Mouse (Mus musculus): ENCODE results near the gene Shmt2. TPM values are rescaled to one million over a fixed set of nuclear protein-coding genes. Genes with fewer than 3 reads are reported as not detected.

Gene Shmt2
- polyA plus RNA-seq, 1 experiment from 2014 or later: 45.0 TPM

DNA sequence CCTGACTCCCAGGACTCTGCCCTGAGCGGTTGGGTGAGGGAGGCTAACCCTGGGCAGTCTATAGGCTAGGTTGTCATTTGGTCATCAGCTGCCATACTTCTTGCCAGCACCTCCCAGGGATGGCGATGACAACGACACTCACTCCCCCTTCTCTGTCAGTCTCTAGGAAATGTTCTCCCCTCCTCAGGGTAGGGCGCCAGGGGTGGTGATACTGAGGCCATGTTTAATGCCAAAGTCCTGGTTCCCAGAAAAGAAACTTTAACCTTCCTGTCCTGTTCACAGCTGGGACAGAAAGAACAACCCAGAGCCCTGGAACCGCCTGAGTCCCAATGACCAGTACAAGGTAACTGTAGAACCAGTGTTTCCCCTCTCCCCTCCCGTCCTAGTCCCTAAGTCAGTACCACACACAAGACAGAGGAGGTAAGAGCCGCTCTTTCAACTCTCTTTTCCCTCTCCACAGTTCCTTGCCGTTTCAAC, 6.2 kb downstream of the Shmt2 start:
- Histone ChIP-seq H3K4me2 (ENCODE audit: low read length) (no peak overlapping the region), H3K36me3 (ENCODE audit: control insufficient read depth, insufficient read depth, low read length) (peaks cover 4% of the 10 kb centered on the region; the same call in 1 of the 2 replicates), H3K9me3 (replicated peaks; ENCODE audit: control insufficient read depth, low read length, poor library complexity, severe bottlenecking) (no peaks in the 10 kb centered on the region), H3K27me3 (ENCODE audit: control insufficient read depth, insufficient read depth, low read depth, low read length) (peaks cover 6% of the 10 kb centered on the region), H3K4me3 (ENCODE audit: low read depth, low read length) (no peak overlapping the region), H3K27ac (ENCODE audit: low read length) (no peak overlapping the region), H3K9ac (ENCODE audit: low read depth, low read length) (no peak overlapping the region), H3K4me1 (ENCODE audit: control insufficient read depth, insufficient read depth, low read length) (peaks cover 41% of the 10 kb centered on the region)
- no peak for ATAC-seq
- 23% methylated on average over 8 of the region's 8 CpGs for WGBS

DNA sequence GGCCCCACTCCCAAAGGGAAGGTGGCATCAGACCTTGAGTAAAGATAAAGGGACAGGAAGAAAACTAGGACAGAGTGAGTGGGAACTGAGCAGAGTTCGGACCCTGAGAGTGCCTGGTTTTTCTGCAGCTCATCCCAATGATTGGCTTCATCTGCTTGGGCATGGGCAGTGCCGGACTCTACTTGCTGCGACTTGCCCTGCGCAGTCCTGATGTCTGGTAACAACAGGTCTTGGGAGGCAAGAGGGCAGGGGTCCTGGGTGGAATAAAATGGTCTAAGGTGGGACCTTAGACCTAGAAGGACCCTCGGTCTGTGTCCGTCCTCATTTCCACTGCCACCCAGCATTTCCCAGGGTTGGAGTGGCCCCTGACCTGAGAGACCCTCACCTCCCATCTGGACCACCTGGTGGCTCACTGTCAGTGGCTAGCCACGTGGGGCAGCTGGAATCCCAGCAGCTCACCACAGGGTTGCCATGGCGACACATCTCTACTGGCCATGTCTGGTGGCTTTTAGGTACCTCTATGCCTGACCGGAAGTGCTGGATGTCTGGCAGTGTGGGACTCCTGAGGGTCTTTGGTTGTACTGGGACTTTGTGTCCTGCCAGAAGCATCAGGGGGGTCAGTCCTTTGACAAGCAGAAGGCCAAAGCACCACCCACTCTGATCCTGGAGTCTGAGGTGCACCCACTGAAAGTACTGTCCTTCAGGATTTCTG, 6.8 kb downstream of the Shmt2 start:
- Histone ChIP-seq H3K4me3 (ENCODE audit: low read depth, low read length) (0 out of 2 replicates have a peak overlapping the region, but pooled peaks have one; percentile 5), H3K36me3 (ENCODE audit: control insufficient read depth, insufficient read depth, low read length) (peaks cover 4% of the 10 kb centered on the region; the same call in 1 of the 2 replicates), H3K27me3 (ENCODE audit: control insufficient read depth, insufficient read depth, low read depth, low read length) (peaks cover 6% of the 10 kb centered on the region), H3K9me3 (replicated peaks; ENCODE audit: control insufficient read depth, low read length, poor library complexity, severe bottlenecking) (no peaks in the 10 kb centered on the region), H3K27ac (ENCODE audit: low read length) (no peak overlapping the region), H3K4me2 (ENCODE audit: low read length) (no peak overlapping the region), H3K4me1 (ENCODE audit: control insufficient read depth, insufficient read depth, low read length) (peaks cover 44% of the 10 kb centered on the region), H3K9ac (ENCODE audit: low read depth, low read length) (no peak overlapping the region)
- 25% methylated on average over 9 of the region's 9 CpGs for WGBS
- no peak for ATAC-seq

DNA sequence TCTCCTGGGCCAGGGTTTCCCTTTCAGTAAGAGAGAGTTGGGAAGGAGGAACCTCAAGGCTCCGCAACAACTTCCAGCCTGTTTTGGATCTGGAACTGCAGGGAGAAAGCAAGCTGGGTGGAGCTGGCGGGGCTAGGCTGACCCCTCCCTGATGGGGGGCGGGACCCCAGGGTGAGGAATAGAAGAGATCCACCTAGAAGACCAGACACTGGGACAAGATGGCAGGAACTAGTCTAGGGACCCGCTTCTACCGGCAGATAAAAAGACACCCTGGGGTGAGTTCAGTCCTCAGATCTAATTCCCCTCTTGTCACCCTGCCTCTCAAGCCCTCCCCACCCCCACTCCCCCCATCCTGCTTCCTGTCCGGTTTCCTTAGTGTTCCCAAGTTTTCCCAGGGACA, 7.5 kb downstream of the Shmt2 start, which contains the start of gene Ndufa4l2:
Gene Ndufa4l2, plus strand, starts transcription at position 204 of the 400 bp plus-strand sequence.
- no peak for ATAC-seq
- Histone ChIP-seq H3K27ac (ENCODE audit: low read length) (no peak within 1 kb of the TSS; the same call in 1 of the 2 replicates), H3K9me3 (replicated peaks; ENCODE audit: control insufficient read depth, low read length, poor library complexity, severe bottlenecking) (no peaks in the 10 kb centered on the region), H3K4me3 (ENCODE audit: low read depth, low read length) (peak within 1 kb of the TSS; percentile 5), H3K9ac (ENCODE audit: low read depth, low read length) (peak within 1 kb of the TSS; percentile 38; the same call in 1 of the 2 replicates), H3K27me3 (ENCODE audit: control insufficient read depth, insufficient read depth, low read depth, low read length) (peaks cover 6% of the 10 kb centered on the region), H3K4me2 (ENCODE audit: low read length) (peak within 1 kb of the TSS; percentile 96), H3K4me1 (ENCODE audit: control insufficient read depth, insufficient read depth, low read length) (peaks cover 50% of the 10 kb centered on the region), H3K36me3 (ENCODE audit: control insufficient read depth, insufficient read depth, low read length) (peaks cover 4% of the 10 kb centered on the region; the same call in 1 of the 2 replicates)
- 13% methylated on average over 6 of the region's 6 CpGs for WGBS

DNA sequence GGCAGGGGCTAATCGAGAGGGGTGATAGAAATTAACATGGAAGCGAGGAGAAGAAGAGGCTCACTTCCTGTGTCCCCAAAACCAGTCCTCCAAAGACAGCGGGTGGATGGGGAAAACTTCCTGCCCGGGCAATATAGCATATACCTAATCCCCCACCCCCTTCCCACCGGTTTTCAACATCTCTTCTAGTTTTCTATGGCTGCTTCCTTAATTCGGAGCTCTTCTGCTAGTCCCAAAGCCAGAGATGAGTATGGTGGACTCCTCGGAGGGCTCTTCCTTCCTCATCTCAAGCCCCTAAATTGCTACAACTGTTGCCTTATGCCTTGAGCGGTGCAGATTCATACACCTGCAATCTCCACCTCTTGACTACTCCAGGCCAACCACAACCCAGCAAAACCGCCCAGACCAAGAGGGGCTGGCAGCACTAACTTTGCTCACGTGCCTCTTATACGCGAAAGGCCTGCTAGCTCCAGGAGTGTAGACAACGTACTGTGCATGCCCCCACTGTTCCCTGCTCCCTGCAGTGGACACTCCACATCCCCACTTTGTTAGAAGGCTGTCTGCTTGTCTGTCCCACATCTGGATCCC, 8.0 kb downstream of the Shmt2 start:
- Histone ChIP-seq H3K4me2 (ENCODE audit: low read length) (peak overlapping the region; percentile 96), H3K36me3 (ENCODE audit: control insufficient read depth, insufficient read depth, low read length) (peaks cover 4% of the 10 kb centered on the region; the same call in 1 of the 2 replicates), H3K27ac (ENCODE audit: low read length) (no peak overlapping the region), H3K4me1 (ENCODE audit: control insufficient read depth, insufficient read depth, low read length) (peaks cover 54% of the 10 kb centered on the region), H3K9ac (ENCODE audit: low read depth, low read length) (peak overlapping the region; percentile 38; the same call in 1 of the 2 replicates), H3K4me3 (ENCODE audit: low read depth, low read length) (no peak overlapping the region), H3K27me3 (ENCODE audit: control insufficient read depth, insufficient read depth, low read depth, low read length) (peaks cover 6% of the 10 kb centered on the region), H3K9me3 (replicated peaks; ENCODE audit: control insufficient read depth, low read length, poor library complexity, severe bottlenecking) (no peaks in the 10 kb centered on the region)
- WGBS: 15% methylated on average over 13 of the region's 13 CpGs
- ATAC-seq: no peak

DNA sequence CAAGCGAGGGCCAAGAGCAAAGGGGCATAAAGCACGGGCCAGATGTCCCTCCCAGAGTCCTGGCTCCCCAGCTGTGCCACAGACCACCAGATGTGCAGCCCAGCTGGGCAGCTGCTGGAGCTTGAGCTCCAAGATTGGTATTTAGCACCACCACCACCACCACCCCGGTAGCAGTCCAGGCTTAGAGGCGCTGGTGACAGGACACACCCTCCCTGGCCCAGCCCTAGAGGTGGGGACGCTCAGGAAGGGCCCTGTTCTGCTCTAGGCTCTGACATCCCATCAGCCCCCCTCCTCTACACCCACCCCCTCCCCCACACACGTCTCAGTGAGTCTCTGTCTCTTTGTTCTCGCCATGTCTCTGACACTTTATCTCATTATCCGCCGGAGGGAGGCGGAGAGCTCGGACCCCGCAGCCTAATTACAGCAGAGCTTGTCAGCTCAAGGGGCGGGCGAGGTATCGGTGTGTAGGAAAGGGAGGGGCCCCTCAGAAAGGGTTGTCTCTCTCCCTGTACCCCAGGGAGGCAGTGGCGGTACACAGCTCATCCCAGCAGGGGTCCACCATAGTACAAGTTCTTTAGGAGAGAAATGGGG, 8.6 kb downstream of the Shmt2 start:
- no peaks in the 10 kb centered on the region for H3K9me3 ChIP-seq (replicated peaks; ENCODE audit: control insufficient read depth, low read length, poor library complexity, severe bottlenecking)
- peaks cover 4% of the 10 kb centered on the region; the same call in 1 of the 2 replicates for H3K36me3 ChIP-seq (ENCODE audit: control insufficient read depth, insufficient read depth, low read length)
- H3K4me2 ChIP-seq (ENCODE audit: low read length): peak overlapping the region; percentile 96
- no peak for ATAC-seq
- 3% methylated on average over 16 of the region's 16 CpGs for WGBS
- H3K9ac ChIP-seq (ENCODE audit: low read depth, low read length): peak overlapping the region; percentile 38
- peaks cover 6% of the 10 kb centered on the region for H3K27me3 ChIP-seq (ENCODE audit: control insufficient read depth, insufficient read depth, low read depth, low read length)
- peaks cover 56% of the 10 kb centered on the region for H3K4me1 ChIP-seq (ENCODE audit: control insufficient read depth, insufficient read depth, low read length)
- peak overlapping the region; percentile 5 for H3K4me3 ChIP-seq (ENCODE audit: low read depth, low read length)
- H3K27ac ChIP-seq (ENCODE audit: low read length): peak overlapping the region; percentile 82

DNA sequence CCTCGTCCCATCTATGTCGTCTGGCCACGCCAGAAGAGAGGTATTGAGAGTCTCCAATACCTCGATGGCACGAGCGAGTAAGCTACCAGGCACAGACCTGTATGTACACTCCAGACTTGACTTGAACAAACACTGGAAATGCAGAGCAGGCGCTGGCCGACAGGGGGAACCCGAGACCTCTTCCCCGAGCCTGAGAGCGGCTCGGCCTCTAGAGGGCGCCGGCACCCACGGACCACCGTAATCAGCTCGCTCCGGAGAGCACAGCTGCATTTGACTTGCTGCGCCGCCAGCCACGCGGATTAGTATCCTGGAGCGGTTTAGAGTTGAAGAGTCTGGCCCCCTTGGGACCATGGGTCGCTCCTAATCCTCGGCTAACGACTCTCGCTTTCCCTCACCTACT, 9.4 kb downstream of the Shmt2 start:
- Histone ChIP-seq H3K4me3 (ENCODE audit: low read depth, low read length) (peak overlapping the region; percentile 48), H3K27me3 (ENCODE audit: control insufficient read depth, insufficient read depth, low read depth, low read length) (peaks cover 6% of the 10 kb centered on the region), H3K4me2 (ENCODE audit: low read length) (peak overlapping the region; percentile 96), H3K36me3 (ENCODE audit: control insufficient read depth, insufficient read depth, low read length) (peaks cover 1% of the 10 kb centered on the region; the same call in 1 of the 2 replicates), H3K27ac (ENCODE audit: low read length) (peak overlapping the region; percentile 99), H3K9me3 (replicated peaks; ENCODE audit: control insufficient read depth, low read length, poor library complexity, severe bottlenecking) (no peaks in the 10 kb centered on the region), H3K4me1 (ENCODE audit: control insufficient read depth, insufficient read depth, low read length) (peaks cover 59% of the 10 kb centered on the region), H3K9ac (ENCODE audit: low read depth, low read length) (peak overlapping the region; percentile 89)
- ATAC-seq: peak; percentile 37
- under 1% methylated on average over 27 of the region's 27 CpGs for WGBS

DNA sequence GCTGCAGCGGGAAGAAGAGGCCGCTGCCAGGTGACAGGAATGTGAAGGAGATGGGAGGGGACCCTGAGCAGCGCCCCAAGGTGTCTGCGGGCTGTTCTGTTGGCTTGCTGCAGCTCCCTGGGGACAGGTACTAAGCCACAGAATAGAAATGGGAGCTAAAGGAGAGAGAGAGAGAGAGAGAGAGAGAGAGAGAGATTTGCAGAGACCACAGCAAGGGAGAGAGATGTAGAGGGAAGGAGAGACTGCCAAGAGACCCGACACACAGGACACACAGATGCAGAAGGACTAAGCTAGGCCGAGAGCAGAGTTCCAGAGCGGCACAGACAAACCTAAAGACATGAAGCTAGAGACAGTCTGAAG, 10.0 kb downstream of the Shmt2 start:
- 1% methylated on average over 7 of the region's 7 CpGs for WGBS
- no peak for ATAC-seq
- H3K4me1 ChIP-seq (ENCODE audit: control insufficient read depth, insufficient read depth, low read length): peaks cover 59% of the 10 kb centered on the region

DNA sequence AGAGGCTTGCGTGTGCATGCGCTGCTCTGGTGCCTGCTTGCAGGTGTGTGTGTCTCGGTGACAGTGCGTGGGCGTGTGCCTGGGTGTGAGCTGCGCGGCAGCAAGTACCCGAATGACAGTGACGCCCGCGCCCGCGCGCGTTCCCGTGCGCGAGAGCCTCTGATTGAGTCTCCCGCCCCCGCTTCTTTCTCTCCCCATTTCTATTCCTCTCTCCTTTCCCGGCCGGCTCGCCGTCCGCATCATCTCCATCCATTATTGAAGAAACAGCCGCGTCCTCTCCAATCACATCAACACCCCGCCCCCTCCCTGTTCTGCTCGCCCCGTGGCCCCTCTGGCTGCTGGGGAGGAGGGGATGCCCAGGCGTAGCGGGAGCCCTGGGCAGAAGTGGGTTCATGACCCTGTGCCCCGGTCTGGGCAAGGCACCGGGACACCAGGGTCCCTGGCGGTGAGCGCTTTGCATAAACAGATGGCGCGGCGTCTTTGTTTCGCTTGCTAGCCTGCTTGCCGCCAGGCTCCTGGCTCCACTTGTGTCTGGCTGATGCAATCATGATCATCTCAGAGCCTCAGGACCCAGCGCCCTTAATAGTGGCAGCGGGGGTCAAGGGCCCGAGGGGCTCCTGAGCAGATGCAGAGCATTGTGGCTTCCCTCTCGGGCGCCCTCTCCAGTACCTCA, 10.5 kb downstream of the Shmt2 start:
- H3K27me3 ChIP-seq (ENCODE audit: control insufficient read depth, insufficient read depth, low read depth, low read length): peaks cover 6% of the 10 kb centered on the region
- WGBS: under 1% methylated on average over 37 of the region's 46 CpGs
- peak overlapping the region; percentile 96 for H3K4me2 ChIP-seq (ENCODE audit: low read length)
- peak overlapping the region; percentile 48 for H3K4me3 ChIP-seq (ENCODE audit: low read depth, low read length)
- H3K4me1 ChIP-seq (ENCODE audit: control insufficient read depth, insufficient read depth, low read length): peaks cover 59% of the 10 kb centered on the region
- peak overlapping the region; percentile 89 for H3K9ac ChIP-seq (ENCODE audit: low read depth, low read length)
- ATAC-seq: peak; percentile 19
- H3K9me3 ChIP-seq (replicated peaks; ENCODE audit: control insufficient read depth, low read length, poor library complexity, severe bottlenecking): no peaks in the 10 kb centered on the region
- peak overlapping the region; percentile 99 for H3K27ac ChIP-seq (ENCODE audit: low read length)
- no peaks in the 10 kb centered on the region for H3K36me3 ChIP-seq (ENCODE audit: control insufficient read depth, insufficient read depth, low read length)

More for the DNA sequence above, 10.0 kb downstream of the Shmt2 start:
- Histone ChIP-seq H3K27me3 (ENCODE audit: control insufficient read depth, insufficient read depth, low read depth, low read length) (peaks cover 6% of the 10 kb centered on the region), H3K36me3 (ENCODE audit: control insufficient read depth, insufficient read depth, low read length) (no peaks in the 10 kb centered on the region), H3K9ac (ENCODE audit: low read depth, low read length) (peak overlapping the region; percentile 89), H3K4me3 (ENCODE audit: low read depth, low read length) (peak overlapping the region; percentile 48), H3K27ac (ENCODE audit: low read length) (peak overlapping the region; percentile 99), H3K9me3 (replicated peaks; ENCODE audit: control insufficient read depth, low read length, poor library complexity, severe bottlenecking) (no peaks in the 10 kb centered on the region), H3K4me2 (ENCODE audit: low read length) (peak overlapping the region; percentile 96)
